ENCODE assay signal across 8 mouse cellular contexts in genomic region chr4:70579654-70580053, GRCm38 (mm10). TPM values are rescaled to one million over a fixed set of nuclear protein-coding genes. Genes with fewer than 3 reads are reported as not detected.
A peak's percentile ranks its signal among the peaks of the same experiment; 100 is the strongest.
DNase-seq lines count a peak whose midpoint lies in the region; ATAC-seq and TF ChIP-seq lines count a peak whose summit lies in the region.

No protein-coding gene starts in this region.

- H3K36me3 ChIP-seq in heart, postnatal 0 days (replicated peaks; ENCODE audit: control insufficient read depth, insufficient read depth, low read length) = no peaks in the 10 kb centered on the region
- H3K36me3 ChIP-seq in neural tube, embryonic 14.5 days (ENCODE audit: control insufficient read depth, insufficient read depth, low read length) = no peaks in the 10 kb centered on the region
- no peaks in the 10 kb centered on the region for H3K36me3 ChIP-seq in intestine, embryonic 16.5 days (ENCODE audit: control insufficient read depth, insufficient read depth, low read length)

- TF ChIP-seq CTCF in heart, postnatal 0 days (IDR thresholded peaks at IDR 0.05; ENCODE audit: low read depth) = peak; percentile 74
- peak; percentile 29; the same call in 1 of the 2 replicates for TF ChIP-seq CTCF in bone marrow macrophage, adult 2 months (IDR thresholded peaks at IDR 0.05; ENCODE audit: low read depth, low read length)

- no peak overlapping the region for H3K9ac ChIP-seq in heart, postnatal 0 days (replicated peaks; ENCODE audit: low read depth, low read length)
- no peak overlapping the region for H3K9ac ChIP-seq in neural tube, embryonic 14.5 days (replicated peaks; ENCODE audit: low read depth, low read length)
- H3K9ac ChIP-seq in intestine, embryonic 16.5 days (ENCODE audit: low read depth, low read length) = no peak overlapping the region

- 45% methylated on average over 3 of the region's 3 CpGs for WGBS in heart, postnatal 0 days
- 55% methylated on average over 3 of the region's 3 CpGs for WGBS in neural tube, embryonic 14.5 days
- 45% methylated on average over 3 of the region's 3 CpGs for WGBS in intestine, embryonic 16.5 days

- H3K27me3 ChIP-seq in heart, postnatal 0 days (ENCODE audit: control insufficient read depth, insufficient read depth, low read length) = no peaks in the 10 kb centered on the region
- no peaks in the 10 kb centered on the region for H3K27me3 ChIP-seq in neural tube, embryonic 14.5 days (ENCODE audit: control insufficient read depth, insufficient read depth, low read length)
- H3K27me3 ChIP-seq in intestine, embryonic 16.5 days (replicated peaks; ENCODE audit: control insufficient read depth, insufficient read depth, low read length) = no peaks in the 10 kb centered on the region

- TF ChIP-seq EP300 in heart, postnatal 0 days (IDR thresholded peaks at IDR 0.05; ENCODE audit: low read depth) = no peak

- no peaks in the 10 kb centered on the region for H3K9me3 ChIP-seq in heart, postnatal 0 days (replicated peaks; ENCODE audit: control insufficient read depth, low read length)
- H3K9me3 ChIP-seq in neural tube, embryonic 14.5 days (ENCODE audit: control insufficient read depth, low read length) = no peaks in the 10 kb centered on the region
- no peaks in the 10 kb centered on the region for H3K9me3 ChIP-seq in intestine, embryonic 16.5 days (ENCODE audit: control insufficient read depth, low read length)

- H3K4me2 ChIP-seq in heart, postnatal 0 days (ENCODE audit: low read depth, low read length) = no peak overlapping the region
- no peak overlapping the region for H3K4me2 ChIP-seq in neural tube, embryonic 14.5 days (ENCODE audit: low read depth, low read length)
- no peak overlapping the region for H3K4me2 ChIP-seq in intestine, embryonic 16.5 days (ENCODE audit: low read depth, low read length)

- no peak overlapping the region for H3K27ac ChIP-seq in heart, postnatal 0 days (ENCODE audit: low read depth)
- no peak overlapping the region for H3K27ac ChIP-seq in bone marrow macrophage, adult 2 months (ENCODE audit: insufficient read depth, low read depth, low read length)
- no peak overlapping the region for H3K27ac ChIP-seq in neural tube, embryonic 14.5 days (ENCODE audit: low read depth, low read length)
- no peak overlapping the region for H3K27ac ChIP-seq in intestine, embryonic 16.5 days (ENCODE audit: low read length)

- no peak for TF ChIP-seq POLR2A in bone marrow macrophage, adult 2 months (IDR thresholded peaks at IDR 0.05; ENCODE audit: borderline replicate concordance, low read depth, low read length)

- ATAC-seq in heart, postnatal 0 days (ENCODE audit: insufficient read depth, low read depth) = no peak
- peak; percentile 52 for ATAC-seq in granulocyte monocyte progenitor cell, adult 5-6 weeks (replicated peaks; ENCODE audit: poor library complexity, severe bottlenecking)
- peak; percentile 56; the same call in 1 of the 2 replicates for ATAC-seq in neural tube, embryonic 14.5 days (ENCODE audit: low read depth)
- ATAC-seq in intestine, embryonic 16.5 days = no peak

- DNase-seq in heart, postnatal 0 days (ENCODE audit: low spot score) = no peak
- DNase-seq in heart, adult 11 months = no peak
- peak; percentile 24 for DNase-seq in ES-CJ7 (ENCODE audit: low read depth, low spot score)
- DNase-seq in layer of hippocampus, postnatal 14 days (ENCODE audit: low spot score in 2 of 2) = peak; percentile 29 to 56

- H3K4me1 ChIP-seq in heart, postnatal 0 days (ENCODE audit: control insufficient read depth, insufficient read depth) = no peaks in the 10 kb centered on the region
- peaks cover 8% of the 10 kb centered on the region; the same call in 1 of the 2 replicates for H3K4me1 ChIP-seq in bone marrow macrophage, adult 2 months (ENCODE audit: control insufficient read depth, insufficient read depth, low read length)
- H3K4me1 ChIP-seq in neural tube, embryonic 14.5 days (ENCODE audit: control insufficient read depth, insufficient read depth, low read length) = no peaks in the 10 kb centered on the region
- H3K4me1 ChIP-seq in intestine, embryonic 16.5 days (ENCODE audit: control insufficient read depth, insufficient read depth, low read length) = no peaks in the 10 kb centered on the region

- H3K4me3 ChIP-seq in heart, postnatal 0 days (ENCODE audit: low read depth, low read length) = no peak overlapping the region
- H3K4me3 ChIP-seq in bone marrow macrophage, adult 2 months (ENCODE audit: insufficient read depth, low read length) = no peak overlapping the region
- H3K4me3 ChIP-seq in neural tube, embryonic 14.5 days (ENCODE audit: low read depth, low read length) = no peak overlapping the region
- no peak overlapping the region for H3K4me3 ChIP-seq in intestine, embryonic 16.5 days (ENCODE audit: low read length)

RNA-seq across cellular contexts. Expression of gene Megf9, which starts 44.9 kb away (rescaled TPM):
- 9.8 and 10.8 TPM in 2 replicates for total RNA-seq in heart, postnatal 0 days (2014; rRNA removed; ENCODE audit: low replicate concordance)
- polyA plus RNA-seq in heart, postnatal 0 days (2015; fragmentation: Nextera tagmentation; extraction: Ambion mirVana) = 3.3 and 3.4 TPM in 2 replicates
- polyA plus RNA-seq in bone marrow macrophage, adult 2 months (2012; ENCODE audit: insufficient read depth, insufficient read length, missing spikeins) = 3.0 and 3.7 TPM in 2 replicates
- 9.6 and 14.1 TPM in 2 replicates for total RNA-seq in granulocyte monocyte progenitor cell, adult 5-6 weeks (2014; fragmentation: Nextera tagmentation)
- 11.6 and 12.5 TPM in 2 replicates for total RNA-seq in granulocyte monocyte progenitor cell, adult 5-6 weeks (2017)
- total RNA-seq in layer of hippocampus, postnatal 14 days (2021) = 100 to 1,000 TPM; 117 to 127 TPM
- polyA plus RNA-seq in neural tube, embryonic 14.5 days (2014; fragmentation: Nextera tagmentation; extraction: Ambion mirVana) = 43.3 and 45.6 TPM in 2 replicates
- 3.4 and 3.5 TPM in 2 replicates for polyA plus RNA-seq in intestine, embryonic 16.5 days (2015; fragmentation: Nextera tagmentation; extraction: Ambion mirVana)

Comparison
In these comparisons a context has a peak if more than half of its experiments do, and no peak if none do; other contexts are left out.
1. ATAC-seq: peak in granulocyte monocyte progenitor cell, adult 5-6 weeks (single experiment) and neural tube, embryonic 14.5 days (single experiment); none in heart, postnatal 0 days (single experiment) and intestine, embryonic 16.5 days (single experiment).
2. DNase-seq: peak in ES-CJ7 (single experiment) and layer of hippocampus, postnatal 14 days (2 of 2); none in heart, postnatal 0 days (single experiment) and heart, adult 11 months (single experiment).